Mouse (Mus musculus) heart, adult 18-20 months (tissue): ENCODE results near the gene Cdk14. TPM values are rescaled to one million over a fixed set of nuclear protein-coding genes. Genes with fewer than 3 reads are reported as not detected.
"Not testable (repeated sequence)": the region's sequence is repeated elsewhere in the genome, so short reads cannot be mapped to it uniquely, and the experiment has no call there.

Experiments
- DNase-seq, 2 experiments: peaks; one replicate each; pipeline ENCODE4 v3.0.0; 2021 to 2022; ENCODE audit warnings: mixed read lengths in 1 of 2
- total RNA-seq, 2 experiments: library from RNA; stranded (reverse); gene quantifications; 2 replicates each; pipeline ENCODE4 v1.2.3; 2021

Gene Cdk14
- total RNA-seq, 2 experiments from 2014 or later, result 5.5 to 7.7 TPM

GRCm38 (mm10) chr5:5367550-5367949 is 52.6 kb downstream of the Cdk14 start:
- peak; percentile 29 to 32 for DNase-seq

DNA sequence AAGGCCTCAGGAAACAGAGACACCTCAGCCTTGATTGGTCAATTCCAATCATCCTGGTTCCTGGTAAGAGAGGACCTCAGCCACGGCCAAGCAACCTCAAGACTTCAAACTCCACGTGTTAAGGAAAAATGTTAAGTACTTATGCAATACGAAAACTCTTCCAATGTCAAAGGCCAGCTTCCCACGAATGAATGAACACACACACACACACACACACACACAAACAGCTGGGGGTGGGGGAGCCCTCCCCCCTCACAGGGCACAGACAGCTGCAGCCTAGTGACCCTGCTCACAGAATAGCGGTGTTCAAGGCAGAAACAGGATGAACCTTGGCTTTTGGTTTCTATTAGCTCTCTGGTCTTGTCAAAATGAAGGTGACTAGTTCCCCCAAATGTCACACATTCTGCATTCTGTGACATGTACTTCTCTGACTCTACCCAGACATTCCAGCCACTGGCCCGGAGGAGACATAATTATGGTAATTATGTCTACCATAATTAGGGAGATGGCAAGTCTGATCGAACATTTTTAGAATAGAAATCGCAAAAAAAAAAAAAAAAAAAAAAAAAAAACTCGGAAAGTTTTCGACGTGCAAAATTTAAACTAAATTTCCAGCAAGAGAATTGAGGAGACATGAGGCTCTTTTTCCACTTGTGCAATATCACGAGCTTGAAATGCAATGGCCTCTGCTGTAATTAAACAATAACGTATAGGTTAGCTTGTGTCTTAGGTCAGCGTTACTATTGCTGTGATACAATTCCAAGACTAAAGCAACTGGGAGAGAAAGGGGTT is 54.6 kb downstream of the Cdk14 start:
- DNase-seq, result no peak

DNA sequence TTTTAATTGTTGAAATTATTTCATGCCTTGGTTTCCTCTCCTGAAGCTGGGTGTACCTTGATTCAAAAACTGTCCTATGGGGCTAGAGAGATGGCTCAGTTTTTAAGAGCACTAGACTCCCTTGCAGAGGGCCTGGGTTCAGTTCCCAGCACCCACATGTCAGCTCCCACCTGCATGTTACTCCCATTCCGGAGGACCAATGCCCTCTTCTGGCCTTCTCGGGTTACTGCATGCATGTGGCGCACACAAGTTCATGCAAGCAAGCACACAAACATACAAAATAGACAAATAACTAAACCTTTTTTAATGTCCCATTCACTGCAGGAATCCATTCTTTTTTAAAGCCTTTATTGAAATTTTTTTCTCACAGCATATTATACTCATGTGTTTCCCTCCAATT is 58.4 kb downstream of the Cdk14 start:
- no peak for DNase-seq

GRCm38 (mm10) chr5:5360338-5360737 is 59.8 kb downstream of the Cdk14 start:
- no peak for DNase-seq

DNA sequence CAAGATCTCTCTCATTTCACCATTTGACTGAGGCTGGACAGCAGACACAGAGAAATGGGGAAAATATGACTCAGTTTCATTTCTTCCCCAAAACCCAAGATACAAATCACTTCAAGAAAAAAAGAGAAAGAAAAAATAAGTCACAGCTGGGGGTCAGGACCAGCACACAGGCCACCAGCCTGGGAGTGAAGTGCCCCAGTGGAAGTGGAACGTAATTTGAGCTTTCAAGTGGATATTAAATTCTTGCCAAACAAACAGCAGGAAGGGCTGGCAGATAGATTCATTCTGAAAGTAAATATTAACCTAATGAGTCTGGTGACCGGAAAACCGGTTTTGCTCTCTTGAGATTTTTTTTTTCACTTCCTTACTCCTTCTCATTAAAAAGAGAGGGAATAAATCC is 60.2 kb downstream of the Cdk14 start:
- DNase-seq, result no peak

DNA sequence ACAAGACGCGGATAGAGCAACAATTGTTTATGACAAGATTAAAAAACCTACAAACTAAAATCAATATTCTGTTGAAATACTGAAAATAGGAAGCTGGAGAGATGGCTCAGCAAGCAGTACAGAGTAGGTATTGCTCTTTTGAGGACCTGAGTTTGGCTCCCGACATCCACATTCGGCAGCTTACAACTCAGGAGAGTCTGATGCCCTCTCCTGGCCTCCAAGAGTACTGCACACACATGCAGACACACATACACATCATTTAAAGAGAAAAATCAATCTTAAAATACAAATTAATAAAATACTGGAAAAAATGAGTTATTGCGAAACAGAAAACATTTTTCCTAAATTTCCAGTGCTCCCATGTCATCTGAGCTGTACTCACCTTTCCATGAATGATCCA is 60.7 kb downstream of the Cdk14 start:
- DNase-seq, result no peak

DNA sequence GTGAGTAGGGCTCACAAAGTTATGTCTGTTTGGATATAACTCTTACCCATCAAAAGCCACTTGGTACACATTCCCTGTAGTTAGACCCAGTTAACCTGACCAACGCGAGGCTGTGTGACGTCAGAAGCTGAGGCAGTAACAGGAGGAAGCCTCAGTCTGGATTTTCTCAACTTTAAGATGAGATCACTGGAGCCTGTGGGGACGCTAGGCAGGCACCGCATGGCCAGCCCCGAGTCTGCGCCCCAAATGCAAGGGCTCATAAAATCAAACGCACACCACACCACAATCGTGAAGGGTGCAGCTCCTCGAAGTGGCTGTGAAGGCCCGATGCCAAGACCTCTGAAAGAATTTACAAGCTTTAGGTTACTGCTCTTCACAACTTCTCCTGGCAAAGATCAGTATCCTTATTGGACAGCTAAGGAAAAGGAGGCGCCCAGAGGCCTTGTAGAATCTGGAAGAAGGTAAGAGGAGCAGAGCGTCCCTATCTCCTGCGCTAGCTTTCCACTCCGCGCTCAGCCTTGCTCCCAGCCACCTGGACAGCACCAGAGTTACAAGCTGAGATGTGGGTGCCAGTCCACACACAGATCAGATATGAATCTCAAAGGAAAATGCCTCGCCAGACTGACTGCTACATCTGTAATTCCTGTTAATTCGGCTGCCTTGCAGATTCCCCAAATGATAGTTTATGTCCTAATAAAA is 61.9 kb downstream of the Cdk14 start:
- DNase-seq, result no peak

DNA sequence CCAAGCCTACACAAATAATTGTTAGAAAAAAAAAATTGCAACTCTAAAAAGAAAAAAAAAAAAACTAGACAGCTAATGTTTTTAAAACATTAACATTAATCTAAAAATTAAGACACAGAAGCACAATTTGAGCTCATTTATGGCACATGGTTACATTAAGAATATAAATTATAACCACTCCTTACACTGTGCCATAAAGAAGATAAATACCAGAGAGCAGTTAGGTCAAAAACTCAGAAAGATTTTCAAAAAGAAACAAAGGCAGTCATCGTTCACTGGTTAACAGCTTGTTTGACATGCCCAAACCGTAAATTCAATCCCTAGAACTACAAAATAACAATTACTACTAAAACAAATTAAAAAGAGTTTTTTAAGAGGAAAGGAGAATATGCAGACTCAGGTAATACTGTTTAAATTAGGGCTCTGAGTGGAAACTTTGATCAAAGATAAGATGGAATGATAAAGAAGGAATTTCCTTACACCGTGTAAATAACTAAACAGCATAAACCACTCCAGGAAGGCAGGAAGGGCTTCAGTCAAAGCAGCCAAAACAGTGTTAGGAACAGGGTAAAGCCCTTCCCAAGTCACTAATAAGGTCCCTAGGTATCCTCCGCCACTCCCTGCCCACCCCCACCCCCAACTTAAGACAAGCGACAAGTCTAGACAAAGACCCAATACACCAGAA is 65.3 kb downstream of the Cdk14 start:
- DNase-seq, result no peak

- DNase-seq, result no peak
These were observed 66.2 kb downstream of the Cdk14 start for GRCm38 (mm10) chr5:5353946-5354345.

- no peak for DNase-seq
These were observed 75.5 kb downstream of the Cdk14 start for GRCm38 (mm10) chr5:5344646-5345045.

- no peak for DNase-seq
These were observed 76.4 kb downstream of the Cdk14 start for GRCm38 (mm10) chr5:5343741-5344140.

DNA sequence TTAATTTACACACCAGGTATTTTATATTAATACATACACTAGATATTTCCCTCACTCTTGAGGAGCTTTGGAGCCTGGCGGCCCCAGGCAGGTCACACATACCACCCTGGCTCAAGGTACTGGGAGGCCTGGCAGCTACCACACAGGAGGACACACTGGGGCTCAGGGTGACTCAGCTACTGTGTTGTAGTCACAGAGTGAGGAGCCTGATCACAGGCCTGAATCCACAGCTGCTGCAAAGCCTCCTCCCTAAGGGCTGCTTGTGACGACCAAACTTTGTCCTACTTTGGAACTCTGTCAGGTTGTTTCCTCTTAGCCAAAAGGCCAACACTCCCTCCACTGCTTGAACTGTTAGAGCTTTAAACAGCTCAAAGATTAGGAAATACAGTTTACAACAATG is 76.8 kb downstream of the Cdk14 start:
- peak; percentile 67 to 83 for DNase-seq

GRCm38 (mm10) chr5:5342410-5343137 is 77.5 kb downstream of the Cdk14 start:
- peak; percentile 86 to 87 for DNase-seq

DNA sequence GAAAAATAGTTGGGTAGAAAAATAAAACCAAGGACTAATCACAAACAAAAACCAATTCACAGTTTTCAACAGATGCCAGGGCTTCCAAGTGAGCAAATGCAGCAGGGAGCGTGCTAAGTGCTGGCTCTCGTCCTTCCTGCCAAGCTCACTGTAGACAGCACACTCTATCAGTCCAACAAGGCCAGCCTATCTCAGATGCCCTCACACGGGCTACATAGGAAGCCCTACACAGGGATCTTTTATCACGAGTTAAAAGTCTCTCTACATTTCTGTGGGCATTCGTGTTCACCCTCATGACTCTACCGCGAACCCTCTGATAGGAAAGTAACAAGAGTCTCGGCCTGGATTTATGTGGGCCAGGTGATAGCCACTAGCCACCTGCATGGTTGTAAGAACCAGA is 78.5 kb downstream of the Cdk14 start:
- DNase-seq, result no peak

DNA sequence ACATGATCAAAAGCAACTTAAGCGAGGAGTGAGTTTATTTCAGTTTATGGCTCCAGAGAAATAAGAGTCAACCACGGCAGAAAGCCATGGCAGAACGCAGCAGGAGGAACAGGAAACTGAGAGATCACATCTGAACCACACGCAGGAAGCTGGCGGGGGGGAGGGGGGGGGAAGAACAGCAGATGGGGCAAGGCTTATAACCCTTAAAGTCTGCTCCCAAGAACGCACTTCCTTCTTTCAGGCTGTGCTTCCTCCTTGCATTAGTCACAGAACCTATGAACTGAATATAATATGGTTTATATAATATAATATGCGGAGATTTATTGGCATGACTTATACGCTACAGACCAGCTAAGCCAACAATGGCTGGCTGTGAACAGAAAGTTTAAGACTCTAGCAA is 86.2 kb downstream of the Cdk14 start:
- DNase-seq, result no peak

- no peak for DNase-seq
These were observed 89.1 kb downstream of the Cdk14 start for GRCm38 (mm10) chr5:5330926-5331460.

GRCm38 (mm10) chr5:5329018-5329417 is 91.1 kb downstream of the Cdk14 start:
- not testable (repeated sequence) for DNase-seq

DNA sequence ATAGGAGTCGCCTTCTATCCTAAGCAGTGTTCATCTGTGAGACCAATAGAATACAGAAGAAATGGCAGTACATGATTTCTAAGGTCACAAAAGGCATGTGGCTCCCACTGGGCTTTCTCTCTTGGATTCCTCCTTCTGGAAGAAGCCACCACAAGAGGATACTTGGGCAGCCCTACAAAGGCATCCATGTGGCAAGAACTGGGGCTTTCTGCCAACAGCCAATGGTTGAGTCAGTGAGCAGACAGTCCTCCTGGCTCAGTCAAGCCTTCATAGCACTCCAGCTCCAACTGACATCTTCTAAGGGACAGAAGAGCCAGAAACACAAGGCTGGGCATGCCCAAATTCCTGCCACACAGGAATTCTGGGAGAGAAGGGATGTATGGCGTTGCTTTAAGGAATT is 93.4 kb downstream of the Cdk14 start:
- peak in 1 of 2 experiments; percentile 38 for DNase-seq

- DNase-seq, result no peak
These were observed 97.4 kb downstream of the Cdk14 start for GRCm38 (mm10) chr5:5322699-5323098.

DNA sequence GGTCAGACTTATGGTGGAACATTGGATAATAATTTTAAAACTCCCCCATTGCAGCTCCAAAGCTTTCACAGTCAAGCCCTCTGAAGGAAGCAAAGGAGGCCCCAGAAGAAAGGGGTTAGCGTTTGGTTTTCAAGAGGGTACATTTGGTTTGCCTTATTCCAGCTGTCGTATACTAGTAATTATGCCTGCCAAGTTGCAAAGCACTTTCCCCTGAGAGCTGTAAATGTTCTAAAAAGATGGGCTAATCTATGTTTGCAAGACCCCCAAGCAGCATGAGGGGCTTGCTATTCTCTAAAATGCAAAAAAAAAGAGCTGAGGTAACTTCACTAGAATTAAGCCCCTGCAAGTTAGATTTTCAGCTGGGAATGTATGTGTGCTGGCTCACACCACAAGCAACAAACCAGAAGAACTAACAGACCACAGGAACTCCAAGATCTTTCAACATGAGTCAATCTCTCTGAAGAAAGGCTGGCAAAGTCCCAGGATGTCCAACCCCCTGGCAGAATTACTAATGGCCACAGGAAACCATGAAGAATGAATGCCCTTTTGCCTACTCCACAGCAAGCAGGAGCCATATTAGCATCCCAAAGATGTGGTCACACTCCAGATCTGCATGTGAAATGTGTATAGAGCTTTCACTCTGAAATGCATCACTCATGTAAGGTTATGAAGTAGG is 99.5 kb downstream of the Cdk14 start:
- peak; percentile 50 to 60 for DNase-seq

DNA sequence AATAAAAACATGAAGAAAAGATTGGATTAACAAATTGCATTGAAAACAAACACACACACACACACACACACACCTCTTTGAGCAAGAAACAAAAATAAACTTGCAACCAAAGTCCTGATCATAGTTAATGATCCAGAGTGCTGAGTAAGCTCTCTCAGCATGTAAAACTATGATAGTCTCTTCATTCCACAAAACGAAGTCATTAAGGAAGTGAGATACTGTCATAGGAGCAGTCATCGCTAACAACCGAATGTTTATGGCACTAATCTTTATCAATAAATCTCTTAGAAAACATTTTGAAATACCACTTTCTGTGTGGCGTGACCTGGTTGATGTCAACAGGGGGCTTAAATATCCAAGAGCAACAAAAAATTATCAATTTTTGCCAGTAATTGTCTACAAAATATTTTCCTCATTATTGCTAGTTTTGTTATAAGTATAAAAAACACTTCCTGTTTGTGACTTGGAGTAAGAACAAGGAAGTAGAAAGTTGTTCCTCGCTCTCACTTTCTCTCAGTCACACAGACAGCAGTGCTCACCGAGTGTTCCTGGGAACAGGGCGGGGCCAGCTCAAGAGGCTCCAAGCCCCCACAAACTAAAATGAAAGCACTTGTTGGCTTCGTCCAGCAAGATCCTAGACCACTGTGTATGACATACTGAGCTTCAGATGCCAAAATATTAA is 100.1 kb downstream of the Cdk14 start:
- DNase-seq, result peak; percentile 37 to 58
